Comparison of ENCODE assay signal across 8 mouse cellular contexts in genomic region chr9:47828762-47829161, GRCm38 (mm10).
DNase-seq lines count a peak whose midpoint lies in the region; ATAC-seq lines count a peak whose summit lies in the region.

No protein-coding gene starts in this region.

- no peaks in the 10 kb centered on the region for H3K27me3 ChIP-seq in hindbrain, embryonic 14.5 days (ENCODE audit: control insufficient read depth, insufficient read depth, low read length)

- DNase-seq in adrenal gland, adult (ENCODE audit: inconsistent age in 2 of 2, low spot score in 1 of 2) = peak; percentile 40 to 70
- DNase-seq in adrenal gland, adult 8-10 months = no peak
- DNase-seq in testis, postnatal 10 days (ENCODE audit: low spot score) = peak; percentile 52
- no peak for DNase-seq in testis, postnatal 14 days (ENCODE audit: low spot score)
- peak; percentile 59 for DNase-seq in hindbrain, embryonic 14.5 days (ENCODE audit: low spot score)
- DNase-seq in lung, postnatal 4 days = peak; percentile 46 to 55
- DNase-seq in spleen, postnatal 4 days (ENCODE audit: low spot score in 2 of 2) = no peak
- no peak for DNase-seq in cerebellum, adult 11-12 months

- H3K36me3 ChIP-seq in hindbrain, embryonic 14.5 days (replicated peaks; ENCODE audit: control insufficient read depth, insufficient read depth) = no peaks in the 10 kb centered on the region

- H3K4me2 ChIP-seq in hindbrain, embryonic 14.5 days (replicated peaks) = peak overlapping the region; percentile 42

- H3K27ac ChIP-seq in hindbrain, embryonic 14.5 days = peak overlapping the region; percentile 60

- 7% methylated on average over 13 of the region's 13 CpGs for WGBS in hindbrain, embryonic 14.5 days

- H3K4me1 ChIP-seq in hindbrain, embryonic 14.5 days (replicated peaks; ENCODE audit: control insufficient read depth, insufficient read depth, low read length) = peaks cover 19% of the 10 kb centered on the region

- peak overlapping the region; percentile 8; the same call in 1 of the 2 replicates for H3K4me3 ChIP-seq in hindbrain, embryonic 14.5 days (replicated peaks; ENCODE audit: low read length)

- no peaks in the 10 kb centered on the region for H3K9me3 ChIP-seq in hindbrain, embryonic 14.5 days (ENCODE audit: control insufficient read depth, low read length)

- H3K9ac ChIP-seq in hindbrain, embryonic 14.5 days = 0 out of 2 replicates have a peak overlapping the region, but pooled peaks have one; percentile 8

- no peak for ATAC-seq in hindbrain, embryonic 14.5 days (ENCODE audit: low FRiP score)

Comparison
In these comparisons a context has a peak if more than half of its experiments do, and no peak if none do; other contexts are left out.
1. DNase-seq: peak in adrenal gland, adult (2 of 2), testis, postnatal 10 days (single experiment), hindbrain, embryonic 14.5 days (single experiment) and lung, postnatal 4 days (2 of 2); none in adrenal gland, adult 8-10 months (single experiment), testis, postnatal 14 days (single experiment), spleen, postnatal 4 days (0 of 2) and cerebellum, adult 11-12 months (single experiment).